Mouse (Mus musculus) liver, embryonic 14.5 days (tissue): ENCODE data around the gene Lrrc61. TPM values are rescaled to one million over a fixed set of nuclear protein-coding genes. Genes with fewer than 3 reads are reported as not detected.

Experiments
- ATAC-seq: fragments of 200-750 bp; cut with Nextera tagmentation; 2 replicates; pipeline ENCODE4 v1.8.0; 2017; ENCODE audit warnings: moderate number of reproducible peaks, mild to moderate bottlenecking, moderate library complexity; ENCODE audit not compliant: insufficient read depth
- DNase-seq, 3 experiments: peaks; one replicate each; pipeline ENCODE4 v3.0.0-alpha.2; 2012 to 2013; ENCODE audit warnings: low read depth in 3 of 3, low spot score in 3 of 3
- H3K27ac ChIP-seq: fragments of 300-500 bp; sonication (generic); 2 replicates; pipeline ENCODE4 v1.5.1; 2014; ENCODE audit warnings: moderate library complexity, mild to moderate bottlenecking, control low read depth, inconsistent platforms
- H3K27me3 ChIP-seq: fragments of 300-500 bp; sonication (generic); 2 replicates; pipeline ENCODE4 v1.6.1; 2014; ENCODE audit warnings: mild to moderate bottlenecking, low read length, moderate library complexity; ENCODE audit not compliant: control insufficient read depth, insufficient read depth
- H3K36me3 ChIP-seq: fragments of 300-500 bp; sonication (generic); replicated peaks from 2 replicates; pipeline ENCODE4 v1.6.1; 2014; ENCODE audit warnings: low read depth; ENCODE audit not compliant: control insufficient read depth, insufficient read depth
- H3K4me1 ChIP-seq, 2 experiments: fragments of 200-500 bp in 1 of 2; fragments of 300-500 bp in 1 of 2; sonication (generic) in 1 of 2; replicated peaks; 2 replicates each; pipeline ENCODE4 v1.6.1; 2012 to 2014; ENCODE audit warnings: antibody characterized with exemption in 1 of 2, inconsistent platforms in 1 of 2, low read length in 1 of 2; ENCODE audit not compliant: control insufficient read depth in 2 of 2, insufficient read depth in 2 of 2
- H3K4me2 ChIP-seq: fragments of 300-500 bp; sonication (generic); 2 replicates; pipeline ENCODE4 v1.6.1; 2014; ENCODE audit warnings: low read depth, mild to moderate bottlenecking, control low read depth, moderate library complexity
- H3K4me3 ChIP-seq, 2 experiments: fragments of 200-500 bp in 1 of 2; fragments of 300-500 bp in 1 of 2; sonication (generic) in 1 of 2; 2 replicates each; pipeline ENCODE4 v1.5.1; 2012 to 2014; ENCODE audit warnings: low read depth in 2 of 2, low read length in 2 of 2, mild to moderate bottlenecking in 2 of 2, control low read depth in 1 of 2, inconsistent platforms in 1 of 2, moderate library complexity in 1 of 2; ENCODE audit not compliant: insufficient read depth in 1 of 2
- H3K9ac ChIP-seq: fragments of 300-500 bp; sonication (generic); replicated peaks from 2 replicates; pipeline ENCODE4 v1.6.1; 2014; ENCODE audit warnings: mild to moderate bottlenecking, control low read depth, moderate library complexity
- H3K9me3 ChIP-seq: fragments of 300-500 bp; sonication (generic); 2 replicates; pipeline ENCODE4 v1.6.1; 2016; ENCODE audit warnings: low read length, mixed read lengths; ENCODE audit not compliant: control insufficient read depth
- CTCF ChIP-seq: IDR thresholded peaks from 2 replicates; pipeline ENCODE4 v1.5.1; 2016; ENCODE audit warnings: antibody characterized with exemption, low read depth, control low read depth
- EP300 ChIP-seq: IDR thresholded peaks from 2 replicates; pipeline ENCODE4 v1.6.1; 2016; ENCODE audit warnings: antibody characterized with exemption, low read depth
- WGBS: fragments of 180-500 bp; shearing (Covaris S2); extraction: QIAGEN DNeasy Blood & Tissue Kit; methylation state at CpG from one replicate; pipeline ENCODE4 v1.1.7; 2014; ENCODE audit not compliant: insufficient replicate concordance; 5-methylcytosine and 5-hydroxymethylcytosine counted together
- polyA plus RNA-seq, 2 experiments: library from polyadenylated mRNA; depleted of rRNA in 1 of 2; stranded (reverse) in 1 of 2; unstranded in 1 of 2; fragments of >200 nt; fragmentation: Nextera tagmentation in 1 of 2; extraction: Ambion mirVana in 1 of 2; gene quantifications; 2 replicates each; pipeline versions ENCODE4 v1.2.1 to v1.2.3; 2012 to 2014

Lrrc61 gene
- polyA plus RNA-seq, 2 experiments: 1.7 to 2.8 TPM

DNA sequence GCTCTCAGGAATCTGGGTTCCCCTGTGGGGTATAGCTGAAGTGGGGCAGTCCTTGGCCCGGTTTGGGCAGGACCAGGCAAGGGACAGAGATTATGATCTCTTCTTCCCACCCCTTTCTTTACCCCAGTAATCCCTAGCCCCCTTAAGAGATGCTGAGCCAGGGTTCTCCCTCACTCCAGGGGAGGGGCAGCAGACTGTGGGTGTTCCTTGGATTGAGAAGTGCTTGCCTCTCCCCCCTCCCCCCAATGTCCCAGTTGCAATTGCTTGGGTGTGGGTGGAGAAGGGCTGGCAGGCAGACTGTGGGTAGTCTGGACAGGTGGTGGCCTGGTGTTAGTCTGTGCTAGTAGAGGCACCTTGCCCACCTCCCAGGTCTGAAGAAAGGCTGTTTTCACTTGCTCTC, 40.7 kb downstream of the Lrrc61 start:
- WGBS: 27% methylated on average over 1 of the region's 1 CpGs
- no peak for TF ChIP-seq EP300
- no peak for TF ChIP-seq CTCF
- ATAC-seq: no peak
- Histone ChIP-seq H3K9me3 (no peaks in the 10 kb centered on the region; the same call in 1 of the 2 replicates), H3K27me3 (no peaks in the 10 kb centered on the region), H3K9ac (no peak overlapping the region), H3K4me2 (peak overlapping the region; percentile 66), H3K27ac (no peak overlapping the region), H3K4me3 (no peak overlapping the region; a peak in 1 of 4 replicates), H3K36me3 (no peaks in the 10 kb centered on the region; the same call in 1 of the 2 replicates), H3K4me1 (0 out of 4 replicates have a peak, but pooled peaks cover 0 to 3% of the 10 kb centered on the region in 2 experiments)
- DNase-seq: no peak

DNA sequence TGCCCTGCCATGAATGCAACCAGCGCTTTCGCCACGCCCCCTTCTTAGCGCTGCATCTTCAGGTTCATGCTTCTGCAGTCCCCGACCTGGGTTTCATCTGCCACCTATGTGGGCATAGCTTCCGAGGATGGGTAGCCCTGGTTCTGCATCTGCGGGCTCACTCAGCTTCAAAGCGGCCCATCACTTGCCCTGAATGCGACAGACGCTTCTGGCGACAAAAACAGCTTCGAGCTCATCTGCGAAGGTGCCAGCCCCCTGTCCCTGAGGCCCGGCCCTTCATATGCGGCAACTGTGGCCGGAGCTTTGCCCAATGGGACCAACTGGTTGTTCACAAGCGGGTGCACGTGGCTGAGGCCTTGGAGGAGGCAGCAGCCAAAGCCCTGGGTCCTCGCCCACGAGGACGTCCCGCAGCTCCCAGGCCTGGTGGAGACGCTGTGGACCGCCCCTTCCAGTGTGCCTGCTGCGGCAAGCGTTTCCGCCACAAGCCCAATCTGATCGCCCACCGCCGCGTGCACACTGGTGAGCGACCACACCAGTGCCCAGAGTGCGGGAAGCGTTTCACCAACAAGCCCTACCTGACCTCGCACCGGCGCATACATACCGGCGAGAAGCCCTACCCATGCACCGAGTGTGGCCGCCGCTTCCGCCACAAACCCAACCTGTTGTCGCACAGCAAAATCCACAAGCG, 42.1 kb downstream of the Lrrc61 start:
- no peak overlapping the region for H3K9ac ChIP-seq
- TF ChIP-seq EP300: no peak
- TF ChIP-seq CTCF: no peak
- 89% methylated on average over 45 of the region's 45 CpGs for WGBS
- H3K36me3 ChIP-seq: no peaks in the 10 kb centered on the region; the same call in 1 of the 2 replicates
- H3K27ac ChIP-seq: no peak overlapping the region
- H3K4me2 ChIP-seq: no peak overlapping the region
- H3K4me1 ChIP-seq: peaks cover 2 to 3% of the 10 kb centered on the region in 2 experiments; a peak in 2 of 4 replicates
- H3K27me3 ChIP-seq: no peaks in the 10 kb centered on the region
- ATAC-seq: no peak
- no peak for DNase-seq
- no peak overlapping the region for H3K4me3 ChIP-seq
- H3K9me3 ChIP-seq: no peaks in the 10 kb centered on the region; the same call in 1 of the 2 replicates

DNA sequence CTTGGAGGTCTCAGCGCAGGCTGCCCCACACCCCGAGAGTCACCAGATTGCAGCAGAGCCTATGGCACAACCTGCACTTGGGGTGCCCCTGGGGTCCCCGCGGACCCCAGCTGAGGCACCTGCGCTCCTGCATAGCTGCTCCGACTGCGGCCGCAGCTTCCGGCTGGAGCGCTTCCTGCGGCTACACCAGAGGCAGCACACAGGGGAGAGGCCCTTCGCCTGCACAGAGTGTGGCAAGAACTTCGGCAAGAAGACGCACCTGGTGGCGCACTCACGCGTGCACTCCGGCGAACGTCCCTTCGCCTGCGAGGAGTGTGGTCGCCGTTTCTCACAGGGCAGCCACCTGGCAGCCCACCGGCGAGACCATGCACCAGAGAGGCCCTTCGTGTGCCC, 42.6 kb downstream of the Lrrc61 start:
- 92% methylated on average over 27 of the region's 27 CpGs for WGBS
- Histone ChIP-seq H3K4me1 (peaks cover 2% of the 10 kb centered on the region in 2 experiments; a peak in 2 of 4 replicates), H3K4me2 (no peak overlapping the region)

DNA sequence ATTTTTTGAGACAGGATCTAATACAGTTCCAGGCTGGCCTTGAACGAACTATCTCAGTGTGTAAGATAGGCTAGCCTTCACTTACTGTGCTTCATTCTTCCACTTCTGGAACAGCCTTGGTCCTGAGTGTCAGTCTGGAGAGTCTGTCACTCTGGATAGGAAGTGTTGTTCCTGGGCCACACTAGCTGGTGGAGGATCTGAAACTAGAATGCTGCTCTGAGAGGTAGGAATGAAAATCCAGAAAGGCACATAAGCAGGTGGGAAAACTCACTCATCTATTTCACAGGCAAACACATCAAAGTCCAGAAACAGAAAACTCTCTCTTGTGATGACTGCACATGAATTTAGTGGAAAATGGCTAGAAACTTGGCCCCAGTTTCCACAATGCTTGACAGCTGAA, 46.0 kb downstream of the Lrrc61 start:
- no peak overlapping the region for H3K4me3 ChIP-seq

More for the DNA sequence above, 42.6 kb downstream of the Lrrc61 start:
- ATAC-seq: no peak
- no peak overlapping the region for H3K4me3 ChIP-seq
- no peaks in the 10 kb centered on the region; the same call in 1 of the 2 replicates for H3K9me3 ChIP-seq
- H3K36me3 ChIP-seq: no peaks in the 10 kb centered on the region; the same call in 1 of the 2 replicates
- H3K27me3 ChIP-seq: no peaks in the 10 kb centered on the region
- no peak overlapping the region for H3K9ac ChIP-seq
- H3K27ac ChIP-seq: no peak overlapping the region
- no peak for DNase-seq
- no peak for TF ChIP-seq EP300
- TF ChIP-seq CTCF: no peak

DNA sequence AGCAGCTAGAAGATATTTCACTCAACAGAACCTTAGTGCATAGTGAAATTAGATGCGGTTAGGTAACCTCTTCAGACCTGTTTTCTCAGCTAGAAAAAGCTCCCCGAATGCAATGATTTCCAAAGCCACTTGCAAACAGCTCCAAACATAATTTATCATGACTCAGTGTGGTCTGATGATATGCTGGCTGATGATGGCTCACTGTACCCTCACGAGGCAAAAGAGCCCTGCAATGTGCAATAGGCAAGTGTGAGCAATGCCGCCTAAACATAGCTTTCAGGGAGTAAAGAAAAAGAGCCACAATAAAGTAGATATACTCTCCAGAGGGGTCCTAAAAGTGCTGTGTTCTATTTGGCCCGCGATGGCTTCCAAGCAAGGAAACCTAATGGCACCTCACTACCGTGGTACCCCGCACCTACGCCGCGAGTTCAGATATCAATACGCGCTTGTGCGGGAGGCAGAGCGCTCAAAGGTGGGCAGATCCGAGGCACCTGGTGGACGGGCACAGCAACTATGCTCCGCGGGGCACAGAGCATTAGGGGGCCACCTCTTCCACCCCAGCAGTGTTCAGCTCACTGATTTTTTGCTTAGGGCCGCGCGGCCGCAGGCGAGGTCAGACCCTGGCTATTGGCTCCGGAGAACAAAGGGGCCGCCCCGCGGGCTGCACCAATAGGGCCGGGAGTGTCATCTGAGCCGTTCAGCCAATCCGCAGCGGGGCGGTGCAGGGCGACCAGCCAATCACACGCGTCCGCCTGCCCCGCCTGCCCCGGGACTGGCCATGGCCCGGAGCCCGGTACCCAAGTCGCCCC, 46.9 kb downstream of the Lrrc61 start, which contains the start of gene Zfp775:
TSS of gene Zfp775 (plus strand) at position 793 of the 809 bp plus-strand sequence.
- peak within 1 kb of the TSS; percentile 42 for H3K27ac ChIP-seq

More for the DNA sequence above, 46.0 kb downstream of the Lrrc61 start:
- Histone ChIP-seq H3K9me3 (no peaks in the 10 kb centered on the region; the same call in 1 of the 2 replicates), H3K4me2 (no peak overlapping the region), H3K36me3 (no peaks in the 10 kb centered on the region; the same call in 1 of the 2 replicates), H3K9ac (no peak overlapping the region), H3K27me3 (no peaks in the 10 kb centered on the region), H3K27ac (no peak overlapping the region), H3K4me1 (peaks cover 5 to 8% of the 10 kb centered on the region in 2 experiments)
- 69% methylated on average over 1 of the region's 1 CpGs for WGBS
- no peak for DNase-seq
- no peak for ATAC-seq
- no peak for TF ChIP-seq EP300

More for the DNA sequence above, 46.9 kb downstream of the Lrrc61 start, which contains the start of gene Zfp775:
- ATAC-seq: peak; percentile 99
- Histone ChIP-seq H3K27me3 (no peaks in the 10 kb centered on the region), H3K4me3 (peak within 1 kb of the TSS; percentile 68 to 75), H3K9ac (peak within 1 kb of the TSS; percentile 66), H3K4me2 (peak within 1 kb of the TSS; percentile 96), H3K4me1 (peaks cover 5 to 8% of the 10 kb centered on the region in 2 experiments), H3K36me3 (no peaks in the 10 kb centered on the region; the same call in 1 of the 2 replicates), H3K9me3 (no peaks in the 10 kb centered on the region; the same call in 1 of the 2 replicates)
- WGBS: 5% methylated on average over 42 of the region's 42 CpGs
- DNase-seq: peak; percentile 76
- TF ChIP-seq CTCF: peak; percentile 18; the same call in 1 of the 2 replicates
- TF ChIP-seq EP300: no peak
